Mouse (Mus musculus) heart, postnatal 36 days (tissue): ENCODE measurements around the gene Gdf3. TPM values are rescaled to one million over a fixed set of nuclear protein-coding genes. Genes with fewer than 3 reads are reported as not detected.
"Not testable (repeated sequence)": the region's sequence is repeated elsewhere in the genome, so short reads cannot be mapped to it uniquely, and the experiment has no call there.

Experiments used
- DNase-seq, 2 experiments: peaks; one replicate each; pipeline ENCODE4 v3.0.0; 2021 to 2022
- intact Hi-C: fragments of 180-260 bp; cut with DNase I; formaldehyde crosslinking; loops from one replicate; pipeline ENCODE4 v1.15.1; 2025
- total RNA-seq, 2 experiments: library from RNA; stranded (reverse); gene quantifications; 2 replicates each; pipeline ENCODE4 v1.2.3; 2021

Gdf3 gene
- total RNA-seq = not detected

DNA sequence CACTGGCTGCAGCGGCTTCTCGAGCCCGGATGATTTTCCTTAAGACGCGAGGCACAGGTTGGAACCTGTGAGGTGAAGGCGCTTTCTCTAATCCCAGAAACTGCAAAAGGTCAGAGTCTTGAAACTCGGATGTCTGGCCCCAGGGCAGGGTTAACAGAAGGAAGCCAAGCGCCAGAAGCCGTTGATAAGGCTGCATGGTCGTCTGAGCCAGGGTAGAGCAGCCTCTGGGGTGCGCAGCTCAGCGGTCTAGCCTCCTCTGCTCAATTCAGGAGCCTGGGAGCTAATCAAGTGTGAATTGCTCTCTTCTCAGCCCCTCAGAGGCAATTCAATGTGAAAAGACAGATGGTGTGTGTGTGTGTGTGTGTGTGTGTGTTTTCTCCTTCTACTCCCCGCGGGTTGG is at the start of gene Gdf3:
Gene Gdf3, minus strand, starts transcription at position 317 of the 400 bp plus-strand sequence.
- no peak for DNase-seq
- intact Hi-C loops = no loop called here

- intact Hi-C loops = no loop called here
These were observed 49.7 kb upstream of the Gdf3 start for GRCm38 (mm10) chr6:122659567-122659966.

GRCm38 (mm10) chr6:122657630-122658029 is 47.7 kb upstream of the Gdf3 start:
- intact Hi-C loops = no loop called here
- no peak for DNase-seq

More at GRCm38 (mm10) chr6:122659567-122659966, 49.7 kb upstream of the Gdf3 start:
- no peak for DNase-seq

GRCm38 (mm10) chr6:122654301-122654700 is 44.4 kb upstream of the Gdf3 start:
- intact Hi-C loops = no loop called here
- peak in 1 of 2 experiments; percentile 18 for DNase-seq

DNA sequence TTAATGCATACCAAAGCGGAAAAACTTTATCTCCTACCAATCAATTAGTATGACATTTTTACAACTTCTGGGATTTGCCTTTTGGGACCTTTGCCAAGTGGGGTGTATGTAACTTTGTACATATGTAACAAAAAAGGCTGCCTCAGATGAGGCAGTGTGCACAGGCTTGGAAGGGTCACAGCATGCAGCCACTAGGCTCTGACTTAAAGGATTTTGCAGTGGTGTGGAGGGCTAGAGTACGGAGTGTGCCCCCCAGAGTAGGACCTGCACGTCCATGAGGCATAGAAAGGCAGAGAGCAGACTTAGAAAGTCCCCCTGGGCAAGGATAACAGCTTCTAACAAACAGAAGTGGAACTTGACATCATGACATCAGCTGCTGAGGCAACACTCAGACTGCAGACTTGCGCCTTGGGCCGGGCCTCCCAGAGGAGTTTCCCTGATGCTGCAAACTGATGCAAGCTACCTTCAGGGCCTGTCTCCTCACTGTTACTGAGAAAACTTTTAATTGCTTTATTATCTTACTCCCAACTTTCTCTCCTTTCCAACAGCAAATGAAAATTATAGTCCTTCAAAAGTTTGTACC is 40.6 kb upstream of the Gdf3 start:
- intact Hi-C loops = no loop called here
- DNase-seq = no peak

DNA sequence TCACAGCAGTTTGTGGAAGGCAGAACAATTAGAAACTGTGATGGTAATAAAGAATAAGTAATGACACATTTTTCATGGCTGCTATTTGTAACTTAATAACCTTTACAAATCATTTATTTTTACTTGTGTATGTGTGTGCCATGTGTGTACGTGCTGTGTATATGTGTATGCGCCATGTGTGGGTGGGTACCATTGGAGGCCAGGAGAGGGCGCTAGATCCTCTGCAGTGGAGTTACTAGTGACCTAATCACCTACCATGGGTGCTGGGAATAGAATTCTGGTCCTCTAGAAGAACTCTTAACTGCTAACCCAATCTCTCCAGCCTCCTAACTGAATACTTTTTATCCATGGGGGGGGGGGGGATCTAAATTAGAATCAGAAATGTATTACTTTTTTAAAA is 40.0 kb upstream of the Gdf3 start:
- intact Hi-C loops = no loop called here
- DNase-seq = no peak

DNA sequence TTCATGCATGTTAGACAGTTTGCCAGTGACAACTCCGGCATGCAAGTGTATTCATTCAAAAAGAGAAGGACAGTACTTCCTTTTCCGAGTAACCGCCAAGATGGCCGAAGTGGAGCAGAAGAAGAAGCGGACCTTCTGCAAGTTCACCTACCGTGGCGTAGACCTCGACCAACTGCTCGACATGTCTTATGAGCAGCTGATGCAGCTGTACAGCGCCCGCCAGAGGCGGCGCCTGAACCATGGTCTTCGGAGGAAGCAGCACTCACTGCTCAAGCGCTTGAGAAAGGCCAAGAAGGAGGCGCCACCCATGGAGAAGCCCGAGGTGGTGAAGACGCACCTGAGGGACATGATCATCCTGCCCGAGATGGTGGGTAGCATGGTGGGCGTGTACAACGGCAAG is 34.3 kb upstream of the Gdf3 start:
- DNase-seq, intact Hi-C loops: not testable (repeated sequence)

DNA sequence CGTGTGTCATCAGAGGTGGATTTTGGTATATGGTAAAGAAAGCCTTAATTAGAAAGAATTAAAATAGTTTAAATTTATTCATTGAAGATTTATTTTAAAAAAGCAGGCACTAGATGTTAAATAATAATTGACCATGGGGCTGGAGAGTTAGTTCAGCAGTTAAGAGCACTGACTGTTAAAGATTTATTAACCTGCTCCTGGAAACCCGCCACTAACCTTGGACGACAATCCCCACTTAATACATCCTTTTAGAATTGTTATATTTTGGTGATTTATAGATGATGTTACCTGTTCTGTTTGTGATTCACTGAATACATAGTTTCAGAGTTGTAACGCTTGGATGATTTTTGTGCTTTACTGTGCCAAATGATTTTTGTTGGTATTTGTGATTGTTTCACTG is 27.7 kb upstream of the Gdf3 start:
- intact Hi-C loops = not testable (repeated sequence)

GRCm38 (mm10) chr6:122636666-122637065 is 26.8 kb upstream of the Gdf3 start:
- intact Hi-C loops = no loop called here
- DNase-seq = no peak

More for the DNA sequence above, 27.7 kb upstream of the Gdf3 start:
- DNase-seq = not testable (repeated sequence)

DNA sequence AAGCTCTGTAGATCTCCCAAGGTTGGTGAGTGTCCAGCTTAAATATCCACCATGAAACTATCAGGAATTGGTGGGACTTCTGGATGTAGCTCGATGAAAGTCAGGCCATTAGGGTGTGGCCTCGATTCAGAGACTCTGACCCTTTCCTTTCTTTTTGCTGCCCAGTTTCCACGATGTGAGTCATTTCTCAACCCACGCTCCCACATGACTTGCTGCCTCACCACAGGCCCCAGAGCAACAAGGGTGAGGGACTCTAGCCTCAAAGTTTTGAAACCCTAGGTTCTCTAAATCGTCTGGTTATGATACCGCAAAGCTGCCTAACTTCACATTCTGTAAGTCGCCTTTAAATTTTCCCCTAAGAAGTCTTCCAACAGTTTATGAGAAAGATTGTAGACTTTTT is 25.4 kb upstream of the Gdf3 start:
- intact Hi-C loops = no loop called here
- DNase-seq = no peak

DNA sequence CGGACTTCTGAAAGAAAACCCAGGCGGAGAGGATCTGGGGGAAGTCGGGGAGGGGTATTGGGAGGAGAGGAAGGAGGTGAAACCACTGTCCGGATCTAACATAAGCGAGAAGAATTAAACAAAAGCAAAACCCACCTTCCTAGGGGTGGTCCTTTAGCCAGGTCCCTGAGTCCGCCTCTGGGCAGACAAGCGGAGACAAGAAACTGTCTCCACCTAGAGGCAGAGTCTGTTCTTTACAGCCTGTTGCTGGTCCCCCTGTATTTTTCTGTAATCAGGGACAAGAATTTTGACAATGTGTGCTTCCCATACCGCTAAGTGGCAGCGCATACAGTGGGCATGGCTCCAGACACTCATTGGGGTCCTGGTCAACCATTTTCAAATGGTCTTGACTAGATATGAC is 23.5 kb upstream of the Gdf3 start:
- peak; percentile 30 to 35 for DNase-seq
- intact Hi-C loops = loop anchor here (1.0 to 2.0 kb wide), 2 partner anchors 38 to 77 kb away; no protein-coding TSS in a partner anchor

DNA sequence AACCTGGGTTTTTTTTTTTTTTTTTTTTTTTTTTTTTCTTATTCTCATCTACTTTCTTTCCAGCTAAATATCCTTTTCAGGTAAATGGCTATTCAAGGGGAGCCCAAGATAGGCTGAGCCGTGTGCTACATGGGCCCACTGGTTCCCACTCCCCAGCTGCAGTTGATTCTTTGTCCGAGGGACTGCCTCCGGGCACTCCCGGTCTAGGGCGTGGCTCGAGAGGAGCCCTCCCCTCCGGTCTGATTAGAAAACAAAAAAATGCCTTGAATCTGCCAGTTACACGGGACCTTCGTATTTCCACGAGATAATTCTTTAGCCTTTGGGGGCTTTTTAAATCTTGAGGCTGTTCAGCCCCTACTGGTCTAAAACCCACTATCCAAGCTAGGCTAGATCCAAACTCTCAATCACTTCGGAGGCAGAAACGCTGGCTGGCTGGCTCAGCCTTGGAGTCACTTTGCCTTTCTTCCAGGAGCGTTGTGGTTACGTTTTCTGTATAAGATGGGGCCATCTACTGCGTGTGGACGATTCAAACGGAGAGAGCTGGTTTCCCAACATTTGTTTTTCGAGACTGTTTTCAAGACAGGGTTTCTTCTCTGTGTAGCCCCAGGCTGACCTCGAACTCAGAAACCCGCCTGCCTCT is 17.7 kb upstream of the Gdf3 start:
- intact Hi-C loops = no loop called here
- no peak for DNase-seq

GRCm38 (mm10) chr6:122626110-122626509 is 16.2 kb upstream of the Gdf3 start, which contains the start of gene Dppa3:
TSS of gene Dppa3 (plus strand) at chr6:122626410.
- no peak for DNase-seq
- intact Hi-C loops = no loop called here

DNA sequence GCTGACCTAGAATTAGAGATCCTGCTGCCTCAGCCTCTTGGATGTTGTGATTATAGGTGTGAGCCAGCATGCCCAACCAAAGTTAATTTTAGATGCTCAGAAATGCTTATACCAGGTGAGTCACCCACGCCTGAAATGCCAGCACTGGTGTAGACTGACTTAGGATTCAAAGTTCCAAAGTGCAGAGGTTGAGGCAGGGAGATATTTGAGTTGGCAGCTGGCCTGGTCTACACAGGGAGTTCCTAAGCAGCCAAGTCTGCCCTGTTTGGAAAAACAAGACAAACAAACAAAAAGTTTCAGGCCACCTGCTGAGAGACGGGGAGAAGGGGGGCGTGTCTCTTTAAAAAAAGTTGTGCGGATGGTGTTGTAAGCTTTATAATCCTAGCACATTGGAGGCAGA is 15.3 kb upstream of the Gdf3 start:
- intact Hi-C loops = no loop called here

GRCm38 (mm10) chr6:122624480-122624879 is 14.6 kb upstream of the Gdf3 start:
- intact Hi-C loops = no loop called here
- DNase-seq = no peak

More for the DNA sequence above, 15.3 kb upstream of the Gdf3 start:
- DNase-seq = no peak

DNA sequence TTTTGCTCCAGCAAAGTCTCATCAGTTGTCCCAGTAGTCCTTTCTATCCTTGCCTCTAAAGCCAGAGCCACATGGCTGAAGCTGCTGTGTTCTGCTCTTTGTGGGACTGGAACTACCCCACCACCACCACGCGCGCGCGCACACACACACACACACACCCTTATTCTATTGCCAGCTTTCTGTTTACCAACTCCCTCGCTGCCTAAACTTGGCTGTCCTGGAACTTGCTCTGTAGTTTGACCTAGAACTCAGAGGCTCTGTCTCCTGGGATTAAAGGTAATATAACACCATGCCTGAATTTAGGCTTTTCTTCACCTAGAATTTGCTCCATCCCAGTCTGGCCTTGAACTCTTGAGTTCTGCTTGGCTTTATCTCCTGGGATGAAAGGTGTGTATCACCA is 11.2 kb upstream of the Gdf3 start:
- intact Hi-C loops = no loop called here
- no peak for DNase-seq

DNA sequence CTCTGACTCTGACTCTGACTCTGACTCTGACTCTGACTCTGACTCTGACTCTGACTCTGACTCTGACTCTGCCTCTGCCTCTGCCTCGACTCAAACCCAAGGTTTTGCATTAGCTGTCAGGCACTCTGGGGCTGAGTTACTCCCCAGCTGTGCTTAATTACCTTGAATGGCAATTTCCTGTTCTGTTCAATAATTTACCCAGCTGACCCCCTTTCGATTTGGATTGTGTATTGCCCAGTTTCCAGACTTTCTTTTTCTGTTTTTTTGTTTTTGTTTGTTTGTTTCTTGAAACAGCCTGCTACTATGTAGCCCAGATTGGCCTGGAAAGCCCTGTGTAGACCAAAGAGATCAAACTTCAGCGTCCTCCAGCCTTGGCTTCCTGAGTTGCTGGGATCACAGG is 6.1 kb upstream of the Gdf3 start:
- intact Hi-C loops = no loop called here
- no peak for DNase-seq

DNA sequence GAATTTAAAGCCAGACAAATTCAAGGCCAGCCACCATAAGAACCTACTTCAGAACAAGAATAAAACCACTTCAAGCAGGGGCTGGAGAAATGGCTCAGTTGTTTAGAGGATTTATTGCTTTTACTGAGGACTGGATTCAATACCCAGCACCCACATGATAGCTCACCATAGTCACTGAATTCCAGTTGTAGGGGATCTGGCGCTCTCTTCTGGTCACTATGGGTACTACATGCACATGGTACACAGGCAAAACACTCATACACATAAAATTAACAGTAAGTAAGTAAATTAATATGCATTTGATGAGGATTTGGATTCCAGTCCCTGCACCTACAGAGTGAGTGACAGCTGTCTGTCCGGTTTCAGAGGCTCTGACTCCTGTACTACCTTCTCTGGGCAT is 4.2 kb upstream of the Gdf3 start:
- intact Hi-C loops = no loop called here
- DNase-seq = no peak

DNA sequence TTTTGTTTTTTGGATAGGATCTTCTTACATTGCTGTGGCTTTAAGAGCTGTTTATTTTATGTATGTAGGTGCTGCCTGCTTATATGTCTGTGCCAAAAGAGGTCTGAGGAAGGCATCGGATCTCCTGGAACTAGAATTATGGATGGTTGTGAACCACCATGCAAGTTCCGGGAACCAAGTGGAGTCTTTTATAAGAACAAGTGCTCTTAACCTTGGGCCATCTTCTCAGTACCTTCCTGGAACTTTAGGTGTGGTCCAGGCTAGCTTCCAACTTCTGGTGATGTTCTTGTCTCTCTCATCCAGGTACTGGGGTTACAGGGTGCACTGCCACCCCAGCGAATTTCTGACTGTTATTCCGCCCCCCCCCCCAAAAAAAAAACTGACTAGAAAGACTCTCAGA is 2.5 kb upstream of the Gdf3 start:
- no peak for DNase-seq
- intact Hi-C loops = no loop called here

GRCm38 (mm10) chr6:122609377-122609728 is 534 bp downstream of the Gdf3 start:
- DNase-seq = no peak
- intact Hi-C loops = no loop called here

DNA sequence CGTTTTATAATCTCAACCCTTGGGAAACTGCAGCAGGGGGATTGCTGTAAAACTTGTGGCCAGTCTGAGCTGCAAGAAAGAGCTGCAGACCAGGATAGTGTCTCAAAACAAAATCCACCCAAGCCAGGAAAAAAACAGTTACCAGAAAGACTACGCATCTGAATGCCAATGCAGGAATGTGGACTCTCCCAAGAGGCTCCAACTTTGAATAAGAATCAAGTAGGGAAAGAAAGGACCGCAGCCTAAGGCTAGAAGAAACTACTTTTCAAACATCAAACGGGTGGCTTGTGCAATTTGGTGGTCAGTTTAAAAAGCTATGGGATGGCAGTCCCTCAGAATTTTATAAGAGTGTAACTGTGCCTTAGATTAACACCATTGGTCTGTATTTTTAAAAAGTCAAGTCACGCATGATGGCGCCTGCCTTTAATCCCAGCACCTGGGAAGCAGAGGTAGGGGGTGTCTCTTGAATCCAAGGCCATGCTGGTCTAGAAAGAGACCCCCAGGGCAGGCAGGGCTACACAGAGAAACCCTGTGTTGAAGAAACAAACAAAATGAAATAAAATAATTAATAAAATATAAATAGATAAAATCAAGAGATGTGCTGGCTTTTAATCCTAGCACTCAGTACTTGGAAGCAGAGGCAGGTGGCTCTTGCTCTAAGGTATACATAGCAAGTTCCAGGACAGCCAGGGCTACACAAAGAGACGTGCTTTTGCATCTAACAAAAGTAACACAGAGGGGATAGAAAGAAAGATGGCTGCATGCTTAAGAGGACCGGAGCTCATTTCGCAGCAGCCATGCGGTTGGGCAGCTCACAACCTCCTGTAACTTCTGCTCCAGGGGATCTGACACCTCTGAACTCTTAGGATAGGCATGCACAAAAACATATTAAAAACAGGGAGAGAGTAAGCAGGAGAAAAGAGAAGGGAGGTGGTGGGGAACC is 1.2 kb downstream of the Gdf3 start:
- DNase-seq = no peak

More for the DNA sequence above, 1.2 kb downstream of the Gdf3 start:
- intact Hi-C loops = no loop called here
